Mouse (Mus musculus) cerebellum, adult 11-12 months (tissue): ENCODE data around the gene B020011L13Rik.
"Not testable (repeated sequence)": the region's sequence is repeated elsewhere in the genome, so short reads cannot be mapped to it uniquely, and the experiment has no call there.

ENCODE experiments used
- DNase-seq: peaks from one replicate; pipeline ENCODE4 v3.0.0; 2022

B020011L13Rik gene

GRCm38 (mm10) chr1:117780833-117781232 lies at the start of gene B020011L13Rik:
B020011L13Rik (plus strand) TSS chr1:117781133.
- DNase-seq = not testable (repeated sequence)

GRCm38 (mm10) chr1:117816271-117816670 lies 35.3 kb downstream of the B020011L13Rik start:
- not testable (repeated sequence) for DNase-seq

GRCm38 (mm10) chr1:117829781-117830180 lies 48.8 kb downstream of the B020011L13Rik start, which contains the start of gene Gm28360:
Gm28360 (plus strand) TSS chr1:117830081.
- DNase-seq = not testable (repeated sequence)

- DNase-seq = not testable (repeated sequence)
Observed at GRCm38 (mm10) chr1:117851718-117852117, 70.8 kb downstream of the B020011L13Rik start.
